Mouse (Mus musculus) kidney, embryonic 16.5 days (tissue): Measurements from ENCODE around the gene Ercc4. TPM values are rescaled to one million over a fixed set of nuclear protein-coding genes. Genes with fewer than 3 reads are reported as not detected.

Experiments used
- ATAC-seq: fragments of 200-750 bp; cut with Nextera tagmentation; 2 replicates; pipeline ENCODE4 v1.8.0; 2017; ENCODE audit warnings: moderate TSS enrichment; ENCODE audit not compliant: low FRiP score, low TSS enrichment
- H3K27ac ChIP-seq: fragments of 300-500 bp; sonication (generic); 2 replicates; pipeline ENCODE4 v1.5.1; 2014; ENCODE audit warnings: low read length
- H3K27me3 ChIP-seq: fragments of 300-500 bp; sonication (generic); 2 replicates; pipeline ENCODE4 v1.6.1; 2014; ENCODE audit warnings: low read length, control low read depth, mixed read lengths; ENCODE audit not compliant: insufficient read depth
- H3K36me3 ChIP-seq: fragments of 300-500 bp; sonication (generic); 2 replicates; pipeline ENCODE4 v1.6.1; 2014; ENCODE audit warnings: low read length, control low read depth, mixed read lengths; ENCODE audit not compliant: insufficient read depth
- H3K4me1 ChIP-seq: fragments of 300-500 bp; sonication (generic); 2 replicates; pipeline ENCODE4 v1.6.1; 2014; ENCODE audit warnings: low read length, control low read depth, mixed read lengths; ENCODE audit not compliant: insufficient read depth
- H3K4me2 ChIP-seq: fragments of 300-500 bp; sonication (generic); replicated peaks from 2 replicates; pipeline ENCODE4 v1.6.1; 2014; ENCODE audit warnings: low read depth, low read length
- H3K4me3 ChIP-seq: fragments of 300-500 bp; sonication (generic); 2 replicates; pipeline ENCODE4 v1.5.1; 2014; ENCODE audit warnings: mild to moderate bottlenecking, low read length
- H3K9ac ChIP-seq: fragments of 300-500 bp; sonication (generic); replicated peaks from 2 replicates; pipeline ENCODE4 v1.6.1; 2014; ENCODE audit warnings: low read length
- H3K9me3 ChIP-seq: fragments of 300-500 bp; sonication (generic); 2 replicates; pipeline ENCODE4 v1.6.1; 2016; ENCODE audit warnings: low read length, control low read depth
- WGBS: fragments of 180-500 bp; shearing (Covaris S2); extraction: QIAGEN DNeasy Blood & Tissue Kit; methylation state at CpG from one replicate; pipeline ENCODE4 v1.1.7; 2014; 5-methylcytosine and 5-hydroxymethylcytosine counted together
- polyA plus RNA-seq: library from polyadenylated mRNA; unstranded; fragments of >200 nt; fragmentation: Nextera tagmentation; extraction: Ambion mirVana; gene quantifications from 2 replicates; pipeline ENCODE4 v1.2.1, GENCODE M21; 2015

Ercc4 gene
- polyA plus RNA-seq, 1 experiment from 2014 or later = 14.4 TPM

GRCm38 (mm10) chr16:13158906-13159889 is 49.7 kb downstream of the Ercc4 start:
- Histone ChIP-seq H3K27ac (no peak overlapping the region), H3K4me1 (peaks cover 8% of the 10 kb centered on the region), H3K4me2 (peak overlapping the region; percentile 62), H3K27me3 (no peaks in the 10 kb centered on the region), H3K36me3 (no peaks in the 10 kb centered on the region), H3K4me3 (no peak overlapping the region), H3K9me3 (no peaks in the 10 kb centered on the region), H3K9ac (no peak overlapping the region)
- WGBS = 30% methylated on average over 13 of the region's 13 CpGs
- ATAC-seq = peak; percentile 87

- Histone ChIP-seq H3K27ac (no peak overlapping the region; the same call in 1 of the 2 replicates), H3K4me1 (peaks cover 8% of the 10 kb centered on the region), H3K9ac (peak overlapping the region; percentile 61), H3K4me2 (peak overlapping the region; percentile 62), H3K27me3 (no peaks in the 10 kb centered on the region), H3K36me3 (no peaks in the 10 kb centered on the region), H3K4me3 (peak overlapping the region; percentile 42), H3K9me3 (no peaks in the 10 kb centered on the region)
- ATAC-seq = peak; percentile 98
- WGBS = 4% methylated on average over 29 of the region's 29 CpGs
Measured at GRCm38 (mm10) chr16:13159927-13160644, 50.6 kb downstream of the Ercc4 start.

- H3K4me1 ChIP-seq = peaks cover 8% of the 10 kb centered on the region
- H3K4me3 ChIP-seq = no peak overlapping the region
- ATAC-seq = no peak
- H3K36me3 ChIP-seq = no peaks in the 10 kb centered on the region
- H3K27ac ChIP-seq = no peak overlapping the region
- no peak overlapping the region for H3K9ac ChIP-seq
- H3K9me3 ChIP-seq = no peaks in the 10 kb centered on the region
- H3K27me3 ChIP-seq = no peaks in the 10 kb centered on the region
- H3K4me2 ChIP-seq = no peak overlapping the region
- 74% methylated on average over 5 of the region's 5 CpGs for WGBS
Measured at GRCm38 (mm10) chr16:13161516-13161915, 52.0 kb downstream of the Ercc4 start.

- Histone ChIP-seq H3K4me3 (no peak overlapping the region), H3K27ac (no peak overlapping the region), H3K27me3 (no peaks in the 10 kb centered on the region), H3K9me3 (peaks cover 6% of the 10 kb centered on the region; the same call in 1 of the 2 replicates), H3K4me2 (no peak overlapping the region), H3K4me1 (no peaks in the 10 kb centered on the region), H3K9ac (no peak overlapping the region), H3K36me3 (no peaks in the 10 kb centered on the region)
- WGBS = 71% methylated on average over 3 of the region's 3 CpGs
- no peak for ATAC-seq
Measured at GRCm38 (mm10) chr16:13167731-13168130, 58.2 kb downstream of the Ercc4 start.

- H3K36me3 ChIP-seq = no peaks in the 10 kb centered on the region
- no peak overlapping the region for H3K27ac ChIP-seq
- no peak overlapping the region for H3K4me2 ChIP-seq
- no peak overlapping the region for H3K4me3 ChIP-seq
- no peak overlapping the region for H3K9ac ChIP-seq
- 91% methylated on average over 5 of the region's 5 CpGs for WGBS
- no peaks in the 10 kb centered on the region for H3K4me1 ChIP-seq
- H3K27me3 ChIP-seq = no peaks in the 10 kb centered on the region
- H3K9me3 ChIP-seq = no peaks in the 10 kb centered on the region
- no peak for ATAC-seq
Measured at GRCm38 (mm10) chr16:13173055-13173742, 63.7 kb downstream of the Ercc4 start.

GRCm38 (mm10) chr16:13182526-13182925 is 73.0 kb downstream of the Ercc4 start:
- Histone ChIP-seq H3K4me3 (no peak overlapping the region), H3K4me2 (no peak overlapping the region), H3K27ac (no peak overlapping the region), H3K9ac (no peak overlapping the region), H3K27me3 (no peaks in the 10 kb centered on the region), H3K4me1 (no peaks in the 10 kb centered on the region), H3K9me3 (peaks cover 11% of the 10 kb centered on the region), H3K36me3 (no peaks in the 10 kb centered on the region)
- no peak for ATAC-seq
- 85% methylated on average over 4 of the region's 5 CpGs for WGBS

GRCm38 (mm10) chr16:13183182-13183742 is 73.8 kb downstream of the Ercc4 start:
- Histone ChIP-seq H3K36me3 (no peaks in the 10 kb centered on the region), H3K9me3 (peaks cover 11% of the 10 kb centered on the region), H3K4me1 (no peaks in the 10 kb centered on the region), H3K27me3 (no peaks in the 10 kb centered on the region), H3K4me3 (no peak overlapping the region), H3K9ac (no peak overlapping the region), H3K4me2 (no peak overlapping the region), H3K27ac (no peak overlapping the region)
- WGBS = 49% methylated on average over 4 of the region's 4 CpGs
- no peak for ATAC-seq

GRCm38 (mm10) chr16:13184381-13184780 is 74.9 kb downstream of the Ercc4 start:
- no peak for ATAC-seq

GRCm38 (mm10) chr16:13189430-13190107 is 80.1 kb downstream of the Ercc4 start:
- Histone ChIP-seq H3K27ac (0 out of 2 replicates have a peak overlapping the region, but pooled peaks have one; percentile 50), H3K4me3 (no peak overlapping the region), H3K36me3 (no peaks in the 10 kb centered on the region), H3K4me1 (peaks cover 13% of the 10 kb centered on the region), H3K4me2 (peak overlapping the region; percentile 2; the same call in 1 of the 2 replicates), H3K27me3 (no peaks in the 10 kb centered on the region), H3K9me3 (peaks cover 11% of the 10 kb centered on the region), H3K9ac (no peak overlapping the region)
- ATAC-seq = peak; percentile 69; the same call in 1 of the 2 replicates
- 27% methylated on average over 12 of the region's 12 CpGs for WGBS

More at GRCm38 (mm10) chr16:13184381-13184780, 74.9 kb downstream of the Ercc4 start:
- Histone ChIP-seq H3K36me3 (no peaks in the 10 kb centered on the region), H3K4me1 (peaks cover 3% of the 10 kb centered on the region), H3K27ac (no peak overlapping the region), H3K9me3 (peaks cover 11% of the 10 kb centered on the region), H3K9ac (no peak overlapping the region), H3K4me3 (no peak overlapping the region), H3K4me2 (no peak overlapping the region), H3K27me3 (no peaks in the 10 kb centered on the region)
- 91% methylated on average over 3 of the region's 3 CpGs for WGBS
